Mouse (Mus musculus): ENCODE measurements around the gene Gm9049. TPM values are rescaled to one million over a fixed set of nuclear protein-coding genes. Genes with fewer than 3 reads are reported as not detected.
"Not testable (repeated sequence)": the region's sequence is repeated elsewhere in the genome, so short reads cannot be mapped to it uniquely, and the experiment has no call there.

Gm9049 gene
- total and polyA plus RNA-seq, 2 experiments from 2014 or later, result not detected

GRCm38 (mm10) chr10:118319024-118319423 lies 34.9 kb downstream of the Gm9049 start:
- H3K9me3 ChIP-seq (ENCODE audit: low read length), result no peaks in the 10 kb centered on the region
- H3K4me1 ChIP-seq (ENCODE audit: insufficient read depth, low read length), result no peaks in the 10 kb centered on the region
- H3K9ac ChIP-seq (replicated peaks; ENCODE audit: low read length), result no peak overlapping the region
- WGBS, result 80% methylated on average over 8 of the region's 8 CpGs
- no peaks in the 10 kb centered on the region for H3K36me3 ChIP-seq (ENCODE audit: insufficient read depth, low read length)
- H3K4me3 ChIP-seq (ENCODE audit: low read length), result no peak overlapping the region
- ATAC-seq, result no peak
- DNase-seq (ENCODE audit: low spot score), result no peak
- TF ChIP-seq CTCF (IDR thresholded peaks at IDR 0.05; ENCODE audit: low read depth), result no peak
- no peak overlapping the region for H3K27ac ChIP-seq
- no peaks in the 10 kb centered on the region for H3K27me3 ChIP-seq (ENCODE audit: insufficient read depth, low read length)
- no peak overlapping the region for H3K4me2 ChIP-seq (ENCODE audit: low read depth, low read length)

GRCm38 (mm10) chr10:118302133-118302532 lies 51.8 kb downstream of the Gm9049 start:
- WGBS, result 51% methylated on average over 2 of the region's 2 CpGs
- not testable (repeated sequence) for H3K4me3 ChIP-seq (ENCODE audit: low read length); H3K9ac ChIP-seq (replicated peaks; ENCODE audit: low read length); H3K4me2 ChIP-seq (ENCODE audit: low read depth, low read length); H3K9me3 ChIP-seq (ENCODE audit: low read length); H3K27me3 ChIP-seq (ENCODE audit: insufficient read depth, low read length); H3K27ac ChIP-seq; H3K36me3 ChIP-seq (ENCODE audit: insufficient read depth, low read length); DNase-seq (ENCODE audit: low spot score); H3K4me1 ChIP-seq (ENCODE audit: insufficient read depth, low read length); ATAC-seq

Other genes starting within 250 kb of the Gm9049 start
- gene Mdm1, start 212.3 kb downstream of the Gm9049 start, total RNA-seq (2014; rRNA removed), result 26.4 and 31.0 TPM in 2 replicates
- gene Mdm1, start 212.3 kb downstream of the Gm9049 start, polyA plus RNA-seq (2015; fragmentation: Nextera tagmentation; extraction: Ambion mirVana), result 23.0 and 25.1 TPM in 2 replicates
- not detected in 2 replicates for gene Il22, start 149.2 kb downstream of the Gm9049 start, total RNA-seq (2014; rRNA removed)
- 2.0 and 2.9 TPM in 2 replicates for gene Il22, start 149.2 kb downstream of the Gm9049 start, polyA plus RNA-seq (2015; fragmentation: Nextera tagmentation; extraction: Ambion mirVana)
- gene Gm32717, start 113.3 kb downstream of the Gm9049 start, total RNA-seq (2014; rRNA removed), result 0.05 and 0.18 TPM in 2 replicates
- gene Gm32717, start 113.3 kb downstream of the Gm9049 start, polyA plus RNA-seq (2015; fragmentation: Nextera tagmentation; extraction: Ambion mirVana), result 0.10 TPM in 1 of 2 replicates, not detected in the other
- 0.05 and 0.18 TPM in 2 replicates for gene Gm32802, start 95.4 kb downstream of the Gm9049 start, total RNA-seq (2014; rRNA removed)
- gene Gm32802, start 95.4 kb downstream of the Gm9049 start, polyA plus RNA-seq (2015; fragmentation: Nextera tagmentation; extraction: Ambion mirVana), result 0.10 TPM in 1 of 2 replicates, not detected in the other
- gene Iltifb, start 59.1 kb downstream of the Gm9049 start, total RNA-seq (2014; rRNA removed), result 0.22 TPM in 1 of 2 replicates, not detected in the other
- 6.5 and 6.6 TPM in 2 replicates for gene Iltifb, start 59.1 kb downstream of the Gm9049 start, polyA plus RNA-seq (2015; fragmentation: Nextera tagmentation; extraction: Ambion mirVana)
- gene Gm9040, start 27.1 kb downstream of the Gm9049 start, total RNA-seq (2014; rRNA removed), result not detected in 2 replicates
- gene Gm9040, start 27.1 kb downstream of the Gm9049 start, polyA plus RNA-seq (2015; fragmentation: Nextera tagmentation; extraction: Ambion mirVana), result not detected in 2 replicates
- gene Gm9044, start 21.7 kb downstream of the Gm9049 start, total RNA-seq (2014; rRNA removed), result not detected in 2 replicates
- gene Gm9044, start 21.7 kb downstream of the Gm9049 start, polyA plus RNA-seq (2015; fragmentation: Nextera tagmentation; extraction: Ambion mirVana), result not detected in 2 replicates
- not detected in 2 replicates for gene Gm9045, start 16.3 kb downstream of the Gm9049 start, total RNA-seq (2014; rRNA removed)
- gene Gm9045, start 16.3 kb downstream of the Gm9049 start, polyA plus RNA-seq (2015; fragmentation: Nextera tagmentation; extraction: Ambion mirVana), result not detected in 2 replicates
- not detected in 2 replicates for gene Gm9046, start 10.8 kb downstream of the Gm9049 start, total RNA-seq (2014; rRNA removed)
- not detected in 2 replicates for gene Gm9046, start 10.8 kb downstream of the Gm9049 start, polyA plus RNA-seq (2015; fragmentation: Nextera tagmentation; extraction: Ambion mirVana)
- 0.14 TPM in 1 of 2 replicates, not detected in the other for gene Gm9048, start 5.4 kb downstream of the Gm9049 start, total RNA-seq (2014; rRNA removed)
- gene Gm9048, start 5.4 kb downstream of the Gm9049 start, polyA plus RNA-seq (2015; fragmentation: Nextera tagmentation; extraction: Ambion mirVana), result not detected in 2 replicates
- gene Ifng, start 86.9 kb upstream of the Gm9049 start, total RNA-seq (2014; rRNA removed), result 0.68 TPM in 1 of 2 replicates, not detected in the other
- gene Ifng, start 86.9 kb upstream of the Gm9049 start, polyA plus RNA-seq (2015; fragmentation: Nextera tagmentation; extraction: Ambion mirVana), result not detected in 2 replicates